Mouse (Mus musculus): ENCODE data around the gene Eif5a. TPM values are rescaled to one million over a fixed set of nuclear protein-coding genes. Genes with fewer than 3 reads are reported as not detected.
"Not testable (repeated sequence)": the region's sequence is repeated elsewhere in the genome, so short reads cannot be mapped to it uniquely, and the experiment has no call there.

The Eif5a gene
- polyA plus RNA-seq, 1 experiment = 653 TPM

DNA sequence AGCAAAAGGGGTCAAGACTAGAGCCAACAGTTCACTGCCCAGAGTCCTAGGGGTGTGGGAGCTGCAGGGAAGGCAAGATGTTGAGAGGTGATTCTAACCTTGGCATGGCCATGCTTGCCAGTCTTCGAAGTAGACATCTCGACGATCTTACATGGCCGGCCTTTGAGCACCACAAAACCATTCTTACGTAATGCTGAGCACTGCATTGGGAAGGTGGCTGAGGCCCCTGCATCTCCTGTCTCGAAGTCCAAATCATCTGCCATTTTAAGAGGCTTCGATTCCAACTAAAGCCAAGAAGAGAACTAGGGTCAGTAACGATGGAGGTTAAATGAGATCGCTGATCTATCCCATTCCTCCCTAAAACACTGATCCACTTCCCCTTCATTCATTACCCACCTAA is 2.7 kb downstream of the Eif5a start:
- Histone ChIP-seq H3K4me1 (ENCODE audit: control insufficient read depth, insufficient read depth, low read length) (peaks cover 21% of the 10 kb centered on the region), H3K4me3 (ENCODE audit: insufficient read depth, low read depth, low read length) (no peak overlapping the region), H3K27ac (ENCODE audit: insufficient read depth, low read depth, low read length) (no peak overlapping the region)
- TF ChIP-seq CTCF (IDR thresholded peaks at IDR 0.05; ENCODE audit: insufficient read depth, low read depth, low read length) (no peak), POLR2A (IDR thresholded peaks at IDR 0.05; ENCODE audit: insufficient read depth, low read depth, low read length) (no peak)
- 70% methylated on average over 9 of the region's 9 CpGs for WGBS

DNA sequence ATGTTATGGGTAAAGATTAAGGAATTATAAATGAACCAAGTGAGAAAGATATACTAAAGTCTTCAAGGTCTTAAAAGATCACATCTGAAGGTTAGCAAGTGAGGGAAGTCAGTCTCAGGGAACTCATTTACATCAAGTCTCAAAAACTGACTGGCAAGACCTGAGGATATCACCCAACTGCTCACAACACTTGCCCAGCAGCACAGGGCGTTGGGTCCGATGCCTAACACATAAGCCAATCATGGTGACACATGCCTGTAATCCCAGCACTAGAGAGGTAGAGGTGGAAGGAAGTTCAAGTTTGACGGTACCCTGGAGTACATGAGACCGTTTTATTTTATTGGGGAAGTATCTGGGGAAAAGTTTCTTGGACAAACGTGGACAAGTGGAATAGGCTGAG is 3.6 kb downstream of the Eif5a start:
- Histone ChIP-seq H3K4me3 (ENCODE audit: insufficient read depth, low read depth, low read length) (no peak overlapping the region), H3K27ac (ENCODE audit: insufficient read depth, low read depth, low read length) (no peak overlapping the region), H3K4me1 (ENCODE audit: control insufficient read depth, insufficient read depth, low read length) (peaks cover 27% of the 10 kb centered on the region)
- TF ChIP-seq CTCF (IDR thresholded peaks at IDR 0.05; ENCODE audit: insufficient read depth, low read depth, low read length) (no peak), POLR2A (IDR thresholded peaks at IDR 0.05; ENCODE audit: insufficient read depth, low read depth, low read length) (no peak)
- 78% methylated on average over 5 of the region's 5 CpGs for WGBS

DNA sequence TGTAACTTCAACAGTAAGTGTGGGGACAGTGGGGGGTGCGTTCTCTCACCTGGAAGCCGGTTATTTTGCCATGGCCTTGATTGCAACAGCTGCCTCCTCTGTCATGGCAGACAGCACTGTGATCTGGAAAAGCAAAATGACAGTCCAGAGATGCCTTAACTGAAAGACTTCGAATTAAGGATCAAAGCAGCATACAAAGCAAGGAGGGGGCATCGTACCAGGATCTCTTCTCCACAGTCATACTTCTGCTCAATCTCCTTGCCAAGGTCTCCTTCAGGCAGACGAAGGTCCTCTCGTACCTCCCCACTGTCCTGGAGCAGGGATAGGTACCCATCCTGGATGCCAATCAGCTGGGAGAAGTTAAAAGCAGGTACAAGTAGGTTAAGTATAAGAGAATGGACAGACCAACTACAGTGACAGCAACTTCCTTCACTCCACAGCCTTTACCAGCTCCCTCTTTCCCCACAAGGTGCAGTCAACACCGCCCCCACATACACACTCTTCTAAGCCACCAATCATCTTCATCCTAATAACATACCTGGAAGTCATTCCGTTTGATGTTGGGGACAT is 4.3 kb downstream of the Eif5a start:
- TF ChIP-seq CTCF (IDR thresholded peaks at IDR 0.05; ENCODE audit: insufficient read depth, low read depth, low read length) = no peak
- TF ChIP-seq POLR2A (IDR thresholded peaks at IDR 0.05; ENCODE audit: insufficient read depth, low read depth, low read length) = no peak
- H3K4me3 ChIP-seq (ENCODE audit: insufficient read depth, low read depth, low read length) = no peak overlapping the region
- H3K27ac ChIP-seq (ENCODE audit: insufficient read depth, low read depth, low read length) = no peak overlapping the region
- H3K4me1 ChIP-seq (ENCODE audit: control insufficient read depth, insufficient read depth, low read length) = peaks cover 28% of the 10 kb centered on the region
- 92% methylated on average over 8 of the region's 8 CpGs for WGBS

DNA sequence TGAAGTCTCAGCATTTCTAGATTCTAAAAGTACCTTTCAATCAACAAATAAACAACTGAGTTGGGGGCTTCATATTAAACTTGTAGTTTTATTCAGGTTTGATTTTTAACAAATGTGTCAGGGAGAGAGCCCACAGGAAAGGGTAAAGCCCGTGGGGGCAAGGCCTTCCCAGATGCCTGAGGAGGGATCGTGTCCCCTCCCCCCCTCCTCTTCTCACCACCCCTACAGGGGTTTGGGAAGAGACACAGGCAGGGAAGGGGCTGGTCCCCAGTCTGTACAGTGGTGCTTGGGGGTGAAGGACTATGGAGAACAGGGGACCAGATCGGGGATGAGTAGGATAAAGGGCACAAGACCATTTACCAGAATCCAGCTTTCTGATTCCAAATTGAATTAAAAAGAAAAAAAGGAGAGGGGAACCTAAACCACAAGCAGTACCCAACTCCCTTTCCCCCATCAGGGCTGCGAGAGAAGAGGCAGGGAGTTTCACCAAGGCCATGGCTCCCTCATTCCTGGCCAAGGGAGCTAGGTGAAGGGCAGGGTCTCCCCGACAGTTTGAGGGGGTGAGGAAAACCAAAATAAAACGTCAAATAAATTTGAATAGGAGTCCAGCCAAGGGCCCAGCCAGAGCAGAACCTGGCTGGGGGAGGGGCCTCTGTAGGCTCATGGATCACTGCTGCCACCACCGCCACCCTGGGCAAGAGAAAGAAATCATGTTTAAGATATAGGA is 4.9 kb downstream of the Eif5a start:
- H3K4me3 ChIP-seq (ENCODE audit: insufficient read depth, low read depth, low read length); H3K27ac ChIP-seq (ENCODE audit: insufficient read depth, low read depth, low read length): not testable (repeated sequence)
- 56% methylated on average over 7 of the region's 7 CpGs for WGBS
- H3K4me1 ChIP-seq (ENCODE audit: control insufficient read depth, insufficient read depth, low read length) = peaks cover 28% of the 10 kb centered on the region

DNA sequence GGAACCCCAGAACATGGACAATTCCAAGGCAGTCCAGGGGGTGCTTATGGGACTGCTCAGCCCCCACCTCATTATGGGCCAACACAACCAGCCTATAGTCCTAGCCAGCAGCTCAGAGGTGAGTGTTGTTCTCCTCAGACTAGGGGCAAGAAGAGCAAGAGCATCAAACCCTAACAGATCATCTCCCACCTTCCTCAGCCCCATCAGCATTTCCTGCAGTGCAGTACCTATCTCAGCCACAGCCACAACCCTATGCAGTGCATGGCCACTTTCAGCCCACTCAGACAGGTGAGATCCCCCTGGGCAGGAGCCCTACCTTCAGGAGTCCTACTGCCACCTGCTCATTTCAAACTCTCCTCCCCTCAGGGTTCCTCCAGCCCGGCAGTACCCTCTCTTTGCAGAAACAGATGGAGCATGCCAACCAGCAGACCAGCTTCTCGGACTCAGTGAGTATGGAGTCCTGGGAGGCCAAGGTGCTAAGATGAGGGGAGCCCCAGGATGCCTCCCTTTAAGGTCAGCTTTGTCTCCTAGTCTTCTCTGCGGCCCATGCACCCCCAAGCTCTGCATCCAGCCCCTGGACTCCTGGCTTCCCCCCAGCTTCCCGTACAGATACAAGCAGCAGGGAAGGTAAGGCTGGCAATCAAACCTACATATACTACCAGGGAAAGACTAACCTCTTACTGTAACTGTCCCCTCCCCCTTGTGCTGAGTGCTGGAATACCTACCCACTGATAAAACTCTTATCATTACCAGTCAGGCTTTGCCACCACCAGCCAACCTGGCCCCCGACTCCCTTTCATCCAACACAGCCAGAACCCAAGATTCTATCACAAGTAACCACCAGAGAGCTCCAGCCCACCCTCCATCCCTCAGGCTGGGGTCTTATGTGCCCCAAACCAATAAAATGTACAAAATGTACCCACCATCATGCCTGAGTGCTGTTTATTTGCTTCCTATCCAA is 5.8 kb downstream of the Eif5a start:
- no peak overlapping the region for H3K4me3 ChIP-seq (ENCODE audit: insufficient read depth, low read depth, low read length)
- TF ChIP-seq POLR2A (IDR thresholded peaks at IDR 0.05; ENCODE audit: insufficient read depth, low read depth, low read length) (no peak), CTCF (IDR thresholded peaks at IDR 0.05; ENCODE audit: insufficient read depth, low read depth, low read length) (no peak)
- H3K27ac ChIP-seq (ENCODE audit: insufficient read depth, low read depth, low read length) = no peak overlapping the region
- peaks cover 28% of the 10 kb centered on the region for H3K4me1 ChIP-seq (ENCODE audit: control insufficient read depth, insufficient read depth, low read length)
- WGBS = 61% methylated on average over 5 of the region's 5 CpGs

DNA sequence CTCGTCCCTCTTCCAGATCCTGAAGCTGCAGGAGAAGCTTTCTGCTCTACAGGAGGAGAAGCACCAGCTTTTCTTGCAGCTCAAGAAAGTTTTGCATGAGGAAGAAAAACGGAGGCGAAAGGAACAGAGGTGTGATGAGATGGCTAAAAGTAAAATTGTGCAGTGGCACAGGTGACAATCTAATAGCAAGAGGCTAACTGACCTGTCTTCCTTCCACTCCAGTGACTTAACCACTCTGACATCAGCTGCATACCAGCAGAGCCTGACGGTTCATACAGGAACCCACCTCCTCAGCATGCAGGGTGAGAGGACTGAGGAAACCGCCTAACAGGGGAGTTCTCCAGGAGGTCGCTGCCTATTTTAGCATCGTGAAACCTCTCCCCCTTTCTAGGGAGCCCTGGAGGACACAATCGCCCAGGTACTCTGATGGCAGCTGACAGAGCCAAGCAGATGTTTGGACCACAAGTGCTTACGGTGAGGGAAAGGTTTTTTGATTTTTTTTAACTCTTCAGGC is 6.8 kb downstream of the Eif5a start:
- H3K4me3 ChIP-seq (ENCODE audit: insufficient read depth, low read depth, low read length) = no peak overlapping the region
- no peak overlapping the region for H3K27ac ChIP-seq (ENCODE audit: insufficient read depth, low read depth, low read length)
- 34% methylated on average over 9 of the region's 9 CpGs for WGBS
- peaks cover 28% of the 10 kb centered on the region for H3K4me1 ChIP-seq (ENCODE audit: control insufficient read depth, insufficient read depth, low read length)
- TF ChIP-seq POLR2A (IDR thresholded peaks at IDR 0.05; ENCODE audit: insufficient read depth, low read depth, low read length) = no peak
- no peak for TF ChIP-seq CTCF (IDR thresholded peaks at IDR 0.05; ENCODE audit: insufficient read depth, low read depth, low read length)

DNA sequence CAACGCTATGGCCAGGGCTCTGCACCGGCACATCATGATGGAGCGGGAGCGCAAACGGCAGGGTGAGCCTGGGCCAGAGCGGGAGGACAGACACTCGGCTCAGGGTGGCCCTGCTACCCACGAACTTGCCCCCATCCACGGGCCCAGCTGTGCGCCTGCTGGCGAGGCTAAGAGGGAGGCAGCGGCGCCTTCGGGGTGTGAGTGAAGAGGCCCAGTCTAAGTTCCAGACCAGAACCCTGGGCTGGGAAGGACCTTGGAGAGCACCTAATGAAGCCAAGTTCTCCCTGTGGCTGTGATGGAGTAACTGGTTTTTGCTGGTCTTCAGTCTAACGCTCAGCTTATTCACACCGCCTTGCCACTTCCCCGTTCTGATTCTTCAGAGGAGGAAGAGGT is 7.4 kb downstream of the Eif5a start:
- 1% methylated on average over 17 of the region's 17 CpGs for WGBS
- Histone ChIP-seq H3K4me1 (ENCODE audit: control insufficient read depth, insufficient read depth, low read length) (peaks cover 23% of the 10 kb centered on the region), H3K27ac (ENCODE audit: insufficient read depth, low read depth, low read length) (peak overlapping the region; percentile 59), H3K4me3 (ENCODE audit: insufficient read depth, low read depth, low read length) (peak overlapping the region; percentile 93)
- TF ChIP-seq POLR2A (IDR thresholded peaks at IDR 0.05; ENCODE audit: insufficient read depth, low read depth, low read length) = no peak
- no peak for TF ChIP-seq CTCF (IDR thresholded peaks at IDR 0.05; ENCODE audit: insufficient read depth, low read depth, low read length)

DNA sequence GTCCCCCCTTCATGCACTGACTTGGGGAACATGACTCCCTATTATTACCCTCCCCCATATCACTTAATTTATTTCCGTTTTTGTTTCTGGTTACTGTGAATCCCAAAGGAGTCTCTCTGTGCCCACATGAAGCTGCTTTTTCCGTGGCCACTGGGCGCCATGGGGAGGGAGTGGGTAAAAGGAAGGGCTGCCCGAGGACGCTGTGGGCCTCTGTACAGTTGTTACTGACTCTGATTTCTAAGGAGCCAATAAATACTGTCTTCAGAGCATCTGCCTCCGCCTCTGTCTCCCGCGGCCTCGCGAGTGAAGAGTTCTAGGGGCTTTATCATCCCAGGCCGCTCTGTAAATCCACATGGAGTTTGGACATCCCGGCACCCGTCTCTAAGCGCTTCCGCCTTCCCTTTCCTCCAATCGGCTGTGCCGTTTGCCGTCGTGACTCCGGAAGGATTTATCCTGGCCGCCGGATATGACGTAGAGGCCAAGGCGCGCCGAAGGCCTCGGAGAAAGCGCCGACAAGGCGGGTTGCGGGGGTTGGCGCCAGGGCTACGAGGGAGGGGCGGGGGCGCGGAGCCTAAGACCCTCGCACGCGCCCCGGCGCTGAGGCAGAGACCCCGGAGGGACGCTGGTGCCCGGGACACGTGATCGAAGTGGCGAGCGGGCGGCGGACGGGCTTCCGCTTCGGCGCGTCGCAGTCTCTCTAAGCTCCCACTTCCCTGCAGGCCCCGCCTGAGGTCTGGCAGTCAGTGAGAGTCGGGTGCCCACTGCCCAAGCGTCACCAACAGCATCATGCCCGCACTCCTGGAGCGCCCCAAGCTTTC is 8.0 kb downstream of the Eif5a start, which contains the start of gene Gps2:
TSS of gene Gps2 (plus strand) at position 335 of the 818 bp plus-strand sequence.
- H3K4me1 ChIP-seq (ENCODE audit: control insufficient read depth, insufficient read depth, low read length) = peaks cover 20% of the 10 kb centered on the region
- WGBS = 1% methylated on average over 61 of the region's 61 CpGs
- TF ChIP-seq CTCF (IDR thresholded peaks at IDR 0.05; ENCODE audit: insufficient read depth, low read depth, low read length) = no peak
- TF ChIP-seq POLR2A (IDR thresholded peaks at IDR 0.05; ENCODE audit: insufficient read depth, low read depth, low read length) = peak; percentile 52

More for the DNA sequence above, 8.0 kb downstream of the Eif5a start, which contains the start of gene Gps2:
- H3K4me3 ChIP-seq (ENCODE audit: insufficient read depth, low read depth, low read length) = peak within 1 kb of the TSS; percentile 93
- peak within 1 kb of the TSS; percentile 59 for H3K27ac ChIP-seq (ENCODE audit: insufficient read depth, low read depth, low read length)

All from olfactory bulb, adult 2 months (tissue).